Mouse (Mus musculus): ENCODE measurements at regions not wholly inside any gene's neighbourhood (a gene's known extent, or its start where the extent isn't known, plus 50 kb on each side); places are given as distances from the start of the nearest gene placed in this dataset.
"Not testable (repeated sequence)": the region's sequence is repeated elsewhere in the genome, so short reads cannot be mapped to it uniquely, and the experiment has no call there.

GRCm38 (mm10) chr12:15594704-15595103, 222.0 kb downstream of the Trib2 start (continued):
- TF ChIP-seq SIN3A (IDR thresholded peaks at IDR 0.05; ENCODE audit: low read length), result no peak
- no peak for TF ChIP-seq TBP (conservative IDR thresholded peaks at IDR 0.05; ENCODE audit: low read depth, low read length)

GRCm38 (mm10) chr12:15587864-15588263, 228.9 kb downstream of the Trib2 start:
- H3K4me3 ChIP-seq (replicated peaks in 1 of 3; ENCODE audit: low read depth in 2 of 3, low read length in 2 of 3, poor library complexity in 1 of 3); H3K9ac ChIP-seq (ENCODE audit: insufficient read depth, low read depth); H3K79me2 ChIP-seq (replicated peaks; ENCODE audit: control insufficient read depth, extremely low read depth, insufficient read depth, poor library complexity, severe bottlenecking); H3K9me3 ChIP-seq (replicated peaks; ENCODE audit: low read length); dilution Hi-C loops (cut with MboI; ENCODE audit: extremely low pct_ligation_motif_present, extremely low pct_unique_long_range_greater_than_20kb, low sequenced_read_pairs); H3K27me3 ChIP-seq (replicated peaks); H3K4me2 ChIP-seq (ENCODE audit: insufficient read depth, low read depth, poor library complexity, severe bottlenecking); DNase-seq (ENCODE audit: extremely low read depth); H3K27ac ChIP-seq (ENCODE audit: insufficient read depth, low read depth): not testable (repeated sequence)
- Histone ChIP-seq H3K36me3 (replicated peaks in 1 of 2; ENCODE audit: control insufficient read depth in 1 of 2, insufficient read depth in 1 of 2, low read length in 1 of 2) (peaks cover 0 to 14% of the 10 kb centered on the region in 2 experiments), H3K4me1 (ENCODE audit: control insufficient read depth in 1 of 2, insufficient read depth in 2 of 2) (peaks cover 19 to 85% of the 10 kb centered on the region in 2 experiments; a peak in 3 of 4 replicates)
- in situ Hi-C loops (cut with MboI; ENCODE audit: low pct_ligation_motif_present, low pct_unique_long_range_greater_than_20kb, low sequenced_read_pairs), result loop anchor here (5.0 to 25.0 kb wide), 2 partner anchors 36 to 799 kb away; no protein-coding TSS in a partner anchor

GRCm38 (mm10) chr12:15586706-15587442, 229.8 kb downstream of the Trib2 start:
- dilution Hi-C loops (cut with MboI; ENCODE audit: extremely low pct_ligation_motif_present, extremely low pct_unique_long_range_greater_than_20kb, low sequenced_read_pairs), result no loop called here
- peak; percentile 64 for TF ChIP-seq ELF1 (IDR thresholded peaks at IDR 0.05; ENCODE audit: low read depth, low read length)
- no peak for TF ChIP-seq RCOR1 (conservative IDR thresholded peaks at IDR 0.05; ENCODE audit: low read depth, low read length)
- TF ChIP-seq TCF12 (IDR thresholded peaks at IDR 0.05; ENCODE audit: low read depth, low read length), result peak; percentile 74; the same call in 1 of the 2 replicates
- no peak for TF ChIP-seq RAD21 (IDR thresholded peaks at IDR 0.05; ENCODE audit: low read depth, low read length)
- TF ChIP-seq BHLHE40 (IDR thresholded peaks at IDR 0.05; ENCODE audit: low read depth, low read length), result peak; percentile 79
- no peak for TF ChIP-seq USF1 (IDR thresholded peaks at IDR 0.05; ENCODE audit: low read depth, low read length)
- TF ChIP-seq ETS1 (conservative IDR thresholded peaks at IDR 0.05; ENCODE audit: low read depth, low read length), result peak; percentile 88
- TF ChIP-seq EP300 (IDR thresholded peaks at IDR 0.05; ENCODE audit: low read length), result peak; percentile 81
- TF ChIP-seq CHD1 (IDR thresholded peaks at IDR 0.05; ENCODE audit: low read depth, low read length), result no peak
- peak; percentile 19; the same call in 1 of the 2 replicates for TF ChIP-seq IRF4 (IDR thresholded peaks at IDR 0.05; ENCODE audit: low read depth, low read length)
- TF ChIP-seq TBP (conservative IDR thresholded peaks at IDR 0.05; ENCODE audit: low read depth, low read length), result 0 out of 2 replicates have a peak, but pooled peaks have one; percentile 20
- no peak for TF ChIP-seq KAT2A (IDR thresholded peaks at IDR 0.05; ENCODE audit: insufficient replicate concordance, low read length)
- TF ChIP-seq SIN3A (IDR thresholded peaks at IDR 0.05; ENCODE audit: low read length), result peak; percentile 61
- TF ChIP-seq MYC (IDR thresholded peaks at IDR 0.05; ENCODE audit: low read depth, low read length), result peak; percentile 80; the same call in 1 of the 2 replicates
- TF ChIP-seq SMC3 (IDR thresholded peaks at IDR 0.05; ENCODE audit: low read depth, low read length), result no peak
- TF ChIP-seq USF2 (conservative IDR thresholded peaks at IDR 0.05; ENCODE audit: low read depth, low read length), result no peak
- peak; percentile 74 for TF ChIP-seq MXI1 (IDR thresholded peaks at IDR 0.05; ENCODE audit: low read depth, low read length)
- TF ChIP-seq JUND (conservative IDR thresholded peaks at IDR 0.05; ENCODE audit: low read depth, low read length), result no peak
- no peak for TF ChIP-seq E2F4 (IDR thresholded peaks at IDR 0.05; ENCODE audit: insufficient replicate concordance, low read depth, low read length)
- TF ChIP-seq ZC3H11A (IDR thresholded peaks at IDR 0.05; ENCODE audit: low read depth, low read length), result no peak
- TF ChIP-seq MEF2A (IDR thresholded peaks at IDR 0.05; ENCODE audit: borderline replicate concordance, low read depth, low read length), result peak; percentile 41; the same call in 1 of the 2 replicates
- TF ChIP-seq MAX (IDR thresholded peaks at IDR 0.05; ENCODE audit: low read length), result peak; percentile 50; the same call in 1 of the 2 replicates
- TF ChIP-seq PAX5 (IDR thresholded peaks at IDR 0.05; ENCODE audit: low read length), result no peak
- TF ChIP-seq HCFC1 (IDR thresholded peaks at IDR 0.05; ENCODE audit: low read depth, low read length), result peak; percentile 24; the same call in 1 of the 2 replicates
- TF ChIP-seq POLR2A (IDR thresholded peaks at IDR 0.05; ENCODE audit: low read depth, low read length), result 0 out of 2 replicates have a peak, but pooled peaks have one; percentile 29

More at GRCm38 (mm10) chr12:15586706-15587442, 229.8 kb downstream of the Trib2 start:
- H3K9me3 ChIP-seq (replicated peaks; ENCODE audit: low read length), result no peaks in the 10 kb centered on the region
- in situ Hi-C loops (cut with MboI; ENCODE audit: low pct_ligation_motif_present, low pct_unique_long_range_greater_than_20kb, low sequenced_read_pairs), result loop anchor here (5.0 to 25.0 kb wide), 2 partner anchors 35 to 800 kb away; no protein-coding TSS in a partner anchor
- H3K79me2 ChIP-seq (replicated peaks; ENCODE audit: control insufficient read depth, extremely low read depth, insufficient read depth, poor library complexity, severe bottlenecking), result peaks cover 7% of the 10 kb centered on the region; the same call in 1 of the 2 replicates
- H3K27ac ChIP-seq (ENCODE audit: insufficient read depth, low read depth), result peak overlapping the region; percentile 91
- H3K4me1 ChIP-seq (ENCODE audit: control insufficient read depth in 1 of 2, insufficient read depth in 2 of 2), result peaks cover 16 to 85% of the 10 kb centered on the region in 2 experiments; a peak in 3 of 4 replicates
- H3K27me3 ChIP-seq (replicated peaks), result no peaks in the 10 kb centered on the region
- DNase-seq (ENCODE audit: extremely low read depth), result peak; percentile 84
- peak overlapping the region; percentile 56 for H3K9ac ChIP-seq (ENCODE audit: insufficient read depth, low read depth)
- peak overlapping the region; percentile 56 for H3K4me2 ChIP-seq (ENCODE audit: insufficient read depth, low read depth, poor library complexity, severe bottlenecking)
- H3K36me3 ChIP-seq (replicated peaks in 1 of 2; ENCODE audit: control insufficient read depth in 1 of 2, insufficient read depth in 1 of 2, low read length in 1 of 2), result peaks cover 0 to 14% of the 10 kb centered on the region in 2 experiments
- H3K4me3 ChIP-seq (replicated peaks in 1 of 3; ENCODE audit: low read depth in 2 of 3, low read length in 2 of 3, poor library complexity in 1 of 3), result peak overlapping the region in 1 of 3 experiments; percentile 25
